Mouse (Mus musculus): Measurements from ENCODE around the gene Timm22.
A peak's percentile ranks its signal among the peaks of the same experiment; 100 is the strongest.

The Timm22 gene

GRCm38 (mm10) chr11:76429556-76429955 lies 22.8 kb downstream of the Timm22 start:
- no peak for DNase-seq (ENCODE audit: extremely low read depth, insufficient read length, low spot score)

GRCm38 (mm10) chr11:76429966-76430631 lies 23.3 kb downstream of the Timm22 start:
- no peak for DNase-seq (ENCODE audit: extremely low read depth, insufficient read length, low spot score)

DNA sequence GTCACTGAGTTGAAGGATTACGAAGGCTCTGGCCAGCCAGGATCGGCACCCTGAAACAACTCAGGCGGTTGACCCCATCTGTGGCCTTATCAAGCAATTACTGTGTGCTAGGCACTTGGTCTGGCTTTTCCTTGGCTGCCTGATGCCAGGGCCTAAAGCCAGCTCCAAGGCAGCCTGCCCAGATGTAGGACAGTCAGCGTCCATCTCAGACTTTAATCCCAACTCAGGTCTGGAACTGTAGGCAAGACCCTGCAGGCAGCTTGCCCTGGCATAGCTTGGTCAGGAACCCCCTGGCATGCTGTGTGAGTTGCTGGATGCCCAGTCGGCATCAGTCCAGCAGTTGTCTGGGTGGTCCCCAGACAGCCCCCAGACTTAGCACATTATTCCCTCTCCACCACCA lies 29.3 kb downstream of the Timm22 start:
- DNase-seq (ENCODE audit: extremely low read depth, insufficient read length, low spot score), result no peak

DNA sequence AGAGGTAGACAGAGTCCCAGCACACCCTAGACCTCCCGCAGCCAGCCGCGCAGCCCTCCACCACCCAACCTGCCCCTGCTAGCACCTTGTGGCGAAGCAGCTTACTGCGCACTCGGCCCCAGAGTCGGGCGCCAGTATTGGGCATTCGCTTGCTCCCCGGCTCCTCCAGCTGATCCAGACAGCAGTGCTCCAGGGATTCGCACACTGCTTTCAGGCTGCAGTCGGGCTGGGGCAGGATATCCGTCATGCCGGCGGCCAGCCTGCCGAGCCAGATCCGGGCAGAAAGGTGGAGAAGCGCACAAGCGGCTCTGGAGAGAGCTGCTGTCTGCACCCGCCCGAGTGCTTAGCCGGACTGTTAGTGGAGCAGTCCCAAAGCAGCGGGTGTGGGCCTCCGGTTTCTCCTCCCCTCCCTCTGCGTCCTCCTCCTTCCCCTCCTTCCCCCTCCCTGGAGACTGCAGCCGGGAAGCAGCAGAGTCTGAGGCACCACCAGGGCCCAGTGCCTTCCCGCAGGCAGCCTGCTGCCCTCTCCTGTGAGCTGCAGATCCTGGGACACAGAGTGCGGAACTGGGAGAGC lies 30.2 kb downstream of the Timm22 start:
- DNase-seq (ENCODE audit: extremely low read depth, insufficient read length, low spot score), result no peak

DNA sequence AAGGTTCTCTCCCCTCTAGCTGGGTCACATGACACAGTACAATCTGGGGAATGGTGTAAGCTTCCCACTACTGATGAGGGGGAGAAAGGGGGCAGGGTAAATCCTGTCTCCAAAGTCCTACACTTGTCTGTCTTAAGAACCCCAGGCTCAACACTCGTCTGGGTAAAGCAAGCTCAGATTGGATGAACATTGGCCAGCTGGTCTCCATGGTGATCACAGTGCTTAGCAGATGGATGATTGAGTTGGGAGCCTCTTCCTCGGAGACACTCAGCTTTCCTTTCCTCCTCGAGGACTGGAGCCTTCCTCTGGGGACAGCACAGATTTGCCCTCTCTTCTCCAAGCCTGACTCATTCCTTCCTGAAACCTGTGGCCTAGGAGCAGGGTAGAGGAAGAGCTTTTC lies 32.9 kb downstream of the Timm22 start:
- no peak for DNase-seq (ENCODE audit: extremely low read depth, insufficient read length, low spot score)

DNA sequence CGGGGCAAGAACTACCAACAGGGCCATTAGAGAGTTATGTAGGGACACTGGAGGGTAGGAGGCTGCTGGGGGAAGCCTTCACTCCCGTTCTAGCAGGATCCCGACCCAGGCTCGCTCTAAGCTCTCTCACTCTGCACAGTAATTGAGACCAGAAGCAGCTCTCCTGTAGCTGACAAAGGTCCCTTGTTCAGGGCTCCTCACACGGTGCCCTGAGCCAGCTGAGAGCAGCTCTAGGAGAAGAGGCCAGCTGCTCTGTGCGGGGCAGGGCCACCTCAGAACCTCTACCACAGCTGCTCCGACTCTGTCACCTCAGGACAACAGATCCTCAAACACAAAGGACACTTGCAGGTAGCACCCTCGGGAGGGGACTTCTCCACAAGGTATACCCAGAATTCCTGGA lies 38.7 kb downstream of the Timm22 start:
- DNase-seq (ENCODE audit: extremely low read depth, insufficient read length, low spot score), result no peak

DNA sequence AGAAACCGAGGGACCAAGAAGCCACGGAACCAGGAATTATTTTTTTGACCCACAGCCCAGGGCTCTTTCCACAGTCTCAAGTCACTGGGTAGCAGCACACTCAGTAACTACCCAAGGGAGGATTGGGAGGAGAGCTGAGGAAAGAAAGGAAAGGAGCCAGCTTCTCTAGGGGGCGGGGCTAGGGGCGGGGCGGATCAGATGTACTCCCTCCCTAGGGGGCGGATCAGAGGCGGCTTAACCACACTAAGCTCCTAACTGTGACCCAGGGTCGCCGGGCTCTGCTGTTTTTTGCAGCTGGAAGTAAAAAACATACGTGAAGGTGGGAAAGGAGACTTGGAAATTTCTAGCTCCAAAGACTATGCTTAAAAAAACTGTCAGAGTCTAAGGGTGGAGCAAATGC lies 39.5 kb downstream of the Timm22 start:
- no peak for DNase-seq (ENCODE audit: extremely low read depth, insufficient read length, low spot score)

GRCm38 (mm10) chr11:76449520-76450201 lies 42.9 kb downstream of the Timm22 start:
- no peak for DNase-seq (ENCODE audit: extremely low read depth, insufficient read length, low spot score)

- no peak for DNase-seq (ENCODE audit: extremely low read depth, insufficient read length, low spot score)
Measured at GRCm38 (mm10) chr11:76450202-76450561, 43.4 kb downstream of the Timm22 start.

- peak; percentile 44 for DNase-seq (ENCODE audit: extremely low read depth, insufficient read length, low spot score)
Measured at GRCm38 (mm10) chr11:76454492-76454891, 47.7 kb downstream of the Timm22 start.

GRCm38 (mm10) chr11:76456233-76456632 lies 49.5 kb downstream of the Timm22 start:
- DNase-seq (ENCODE audit: extremely low read depth, insufficient read length, low spot score), result peak; percentile 67

GRCm38 (mm10) chr11:76456897-76457296 lies 50.1 kb downstream of the Timm22 start:
- no peak for DNase-seq (ENCODE audit: extremely low read depth, insufficient read length, low spot score)

GRCm38 (mm10) chr11:76458730-76459129 lies 52.0 kb downstream of the Timm22 start:
- DNase-seq (ENCODE audit: extremely low read depth, insufficient read length, low spot score), result no peak

DNA sequence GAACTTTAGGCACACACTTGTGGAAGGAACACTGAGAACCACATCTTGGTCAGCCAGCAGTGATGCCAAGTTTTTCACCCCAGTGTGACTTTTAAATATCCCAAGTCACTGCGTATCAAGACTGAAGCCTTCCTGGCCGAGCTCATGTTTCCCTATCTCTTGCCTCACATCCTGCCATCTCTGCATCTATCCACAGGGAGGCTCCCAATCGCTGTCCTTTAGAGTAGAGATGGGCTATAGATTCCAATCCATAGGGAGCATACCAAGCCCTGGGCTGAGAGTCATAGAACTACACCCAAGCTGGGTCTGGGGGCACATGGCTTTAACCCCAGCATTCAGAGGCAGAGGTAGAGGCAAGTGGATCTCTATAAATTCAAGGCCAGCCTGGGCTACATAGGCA lies 52.7 kb downstream of the Timm22 start:
- no peak for DNase-seq (ENCODE audit: extremely low read depth, insufficient read length, low spot score)

DNA sequence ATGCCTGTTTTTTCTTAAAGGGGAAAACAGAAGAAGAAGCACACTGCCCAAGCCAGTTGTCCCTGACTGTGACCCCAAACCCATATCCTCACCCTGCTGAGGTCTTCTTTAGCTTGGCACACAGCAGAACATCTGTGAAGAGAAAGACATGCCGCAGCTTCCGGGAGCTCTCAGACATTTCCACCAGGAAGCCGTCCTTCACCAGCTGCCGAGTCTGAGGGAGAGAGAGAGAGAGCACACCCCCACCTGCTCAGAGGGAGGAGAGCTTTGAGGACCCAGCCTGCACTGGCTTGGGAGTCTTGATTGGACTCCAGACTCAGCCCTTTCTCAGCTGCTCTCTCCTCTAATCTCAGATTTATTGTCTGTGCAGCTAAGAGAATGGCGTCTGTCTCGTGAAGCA lies 54.4 kb downstream of the Timm22 start:
- DNase-seq (ENCODE audit: extremely low read depth, insufficient read length, low spot score), result no peak

- DNase-seq (ENCODE audit: extremely low read depth, insufficient read length, low spot score), result no peak
Measured at GRCm38 (mm10) chr11:76461696-76462095, 54.9 kb downstream of the Timm22 start.

DNA sequence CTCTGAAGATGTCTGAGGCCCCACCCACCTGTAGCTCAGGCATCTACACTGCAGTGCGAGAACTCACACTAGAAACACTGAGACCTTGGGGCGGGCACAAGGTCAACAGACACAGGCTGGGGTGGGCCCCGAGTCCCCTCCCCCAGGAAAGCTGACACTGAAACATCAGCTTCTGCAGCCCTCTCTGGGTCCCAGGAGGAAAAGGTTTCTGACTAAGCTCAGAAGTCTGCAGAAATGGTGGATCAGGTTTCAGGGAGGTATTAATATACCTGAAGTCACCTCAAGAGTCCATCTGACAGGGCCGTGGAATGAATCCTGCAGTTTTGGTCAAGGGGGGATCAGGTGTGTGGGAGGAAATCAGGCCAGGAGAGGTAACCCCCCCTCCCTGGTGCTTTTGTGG lies 59.1 kb downstream of the Timm22 start:
- DNase-seq (ENCODE audit: extremely low read depth, insufficient read length, low spot score), result no peak

All from 3134 (cell line).